Comparison of ENCODE assay signal across 27 mouse cellular contexts in genomic region chr11:25313308-25313707, GRCm38 (mm10).
DNase-seq lines count a peak whose midpoint lies in the region; ATAC-seq and TF ChIP-seq lines count a peak whose summit lies in the region.
"Had no signal": no experiment of that assay in that cellular context is flagged by ENCODE, and none has a peak within 500 bp of the region (broad histone marks: within the 10 kb centered on the region; RNA-seq: fewer than 3 reads in every experiment).

No protein-coding gene starts in this region.

- H3K4me2 ChIP-seq in hindbrain, postnatal 0 days (ENCODE audit: low read depth, low read length) = no peak overlapping the region
- no peak overlapping the region for H3K4me2 ChIP-seq in hindbrain, embryonic 14.5 days (replicated peaks)
- H3K4me2 ChIP-seq in neural tube, embryonic 12.5 days (replicated peaks) = no peak overlapping the region
- no peak overlapping the region for H3K4me2 ChIP-seq in neural tube, embryonic 15.5 days
- H3K4me2 ChIP-seq: embryonic facial prominence, embryonic 13.5 days; forebrain, embryonic 15.5 days; hindbrain, embryonic 12.5 days; kidney, embryonic 15.5 days; liver, embryonic 13.5 days had no signal

- no peaks in the 10 kb centered on the region for H3K36me3 ChIP-seq in hindbrain, postnatal 0 days (ENCODE audit: insufficient read depth, low read length)
- no peaks in the 10 kb centered on the region for H3K36me3 ChIP-seq in hindbrain, embryonic 14.5 days (replicated peaks; ENCODE audit: control insufficient read depth, insufficient read depth)
- no peaks in the 10 kb centered on the region for H3K36me3 ChIP-seq in neural tube, embryonic 12.5 days
- no peaks in the 10 kb centered on the region for H3K36me3 ChIP-seq in neural tube, embryonic 15.5 days
- H3K36me3 ChIP-seq: embryonic facial prominence, embryonic 13.5 days; forebrain, embryonic 10.5 days; forebrain, embryonic 15.5 days; heart, embryonic 10.5 days; heart, embryonic 15.5 days; hindbrain, embryonic 12.5 days; kidney, embryonic 15.5 days; limb, embryonic 10.5 days; limb, embryonic 15.5 days; liver, embryonic 13.5 days had no signal

- H3K9me3 ChIP-seq in hindbrain, postnatal 0 days (ENCODE audit: low read length) = no peaks in the 10 kb centered on the region
- no peaks in the 10 kb centered on the region for H3K9me3 ChIP-seq in hindbrain, embryonic 14.5 days (ENCODE audit: control insufficient read depth, low read length)
- H3K9me3 ChIP-seq in neural tube, embryonic 12.5 days = no peaks in the 10 kb centered on the region
- H3K9me3 ChIP-seq in neural tube, embryonic 15.5 days (replicated peaks) = no peaks in the 10 kb centered on the region
- H3K9me3 ChIP-seq: embryonic facial prominence, embryonic 13.5 days; forebrain, embryonic 10.5 days; forebrain, embryonic 15.5 days; heart, embryonic 10.5 days; heart, embryonic 15.5 days; hindbrain, embryonic 12.5 days; kidney, embryonic 15.5 days; limb, embryonic 10.5 days; limb, embryonic 15.5 days; liver, embryonic 13.5 days had no signal

- no peaks in the 10 kb centered on the region for H3K4me1 ChIP-seq in hindbrain, postnatal 0 days (ENCODE audit: insufficient read depth, low read length)
- H3K4me1 ChIP-seq in hindbrain, embryonic 14.5 days (replicated peaks; ENCODE audit: control insufficient read depth, insufficient read depth, low read length) = peaks cover 12% of the 10 kb centered on the region
- H3K4me1 ChIP-seq in neural tube, embryonic 12.5 days = peaks cover 12% of the 10 kb centered on the region
- H3K4me1 ChIP-seq in neural tube, embryonic 15.5 days = peaks cover 13% of the 10 kb centered on the region
- H3K4me1 ChIP-seq: kidney, embryonic 15.5 days; liver, embryonic 13.5 days had no signal

- no peaks in the 10 kb centered on the region for H3K27me3 ChIP-seq in hindbrain, postnatal 0 days (ENCODE audit: insufficient read depth, low read length)
- H3K27me3 ChIP-seq in hindbrain, embryonic 14.5 days (ENCODE audit: control insufficient read depth, insufficient read depth, low read length) = no peaks in the 10 kb centered on the region
- H3K27me3 ChIP-seq in neural tube, embryonic 12.5 days (replicated peaks) = no peaks in the 10 kb centered on the region
- no peaks in the 10 kb centered on the region for H3K27me3 ChIP-seq in neural tube, embryonic 15.5 days (replicated peaks)
- H3K27me3 ChIP-seq: embryonic facial prominence, embryonic 13.5 days; forebrain, embryonic 15.5 days; heart, embryonic 15.5 days; hindbrain, embryonic 12.5 days; kidney, embryonic 15.5 days; limb, embryonic 15.5 days; liver, embryonic 13.5 days had no signal

- WGBS in hindbrain, postnatal 0 days = 21% methylated on average over 4 of the region's 4 CpGs
- WGBS in hindbrain, embryonic 14.5 days = 14% methylated on average over 4 of the region's 4 CpGs
- WGBS in neural tube, embryonic 12.5 days = 24% methylated on average over 4 of the region's 4 CpGs
- WGBS in neural tube, embryonic 15.5 days = 18% methylated on average over 4 of the region's 4 CpGs

- peak; percentile 51 for DNase-seq in hindbrain, postnatal 0 days (ENCODE audit: low spot score)
- no peak for DNase-seq in hindbrain, embryonic 14.5 days (ENCODE audit: low spot score)
- DNase-seq in brain, embryonic 14.5 days (ENCODE audit: low read depth) = peak; percentile 54
- DNase-seq in layer of hippocampus, adult 8-10 months (ENCODE audit: low spot score in 2 of 2) = no peak
- DNase-seq: adrenal gland, postnatal 14 days; B cell, adult 2 months; cerebellum, adult 11-12 months; gastrocnemius, postnatal 25 days; heart, adult 11 months; heart, postnatal 36 days; kidney, adult 18-20 months; kidney, postnatal 25 days; liver, embryonic 13.5 days; lung, adult 2 months; lung, postnatal 10 days had no signal

- TF ChIP-seq POLR2A in brain, embryonic 14.5 days (IDR thresholded peaks at IDR 0.05; ENCODE audit: borderline replicate concordance, extremely low read depth, insufficient read depth, insufficient read length, poor library complexity, severe bottlenecking) = no peak

- TF ChIP-seq CTCF in hindbrain, postnatal 0 days (IDR thresholded peaks at IDR 0.05; ENCODE audit: low read depth) = no peak
- no peak for TF ChIP-seq CTCF in brain, embryonic 14.5 days (IDR thresholded peaks at IDR 0.05; ENCODE audit: borderline replicate concordance, extremely low read depth, insufficient read depth, insufficient read length)

- H3K4me3 ChIP-seq in hindbrain, postnatal 0 days (ENCODE audit: low read length) = no peak overlapping the region
- no peak overlapping the region for H3K4me3 ChIP-seq in hindbrain, embryonic 14.5 days (replicated peaks; ENCODE audit: low read length)
- no peak overlapping the region for H3K4me3 ChIP-seq in neural tube, embryonic 12.5 days
- no peak overlapping the region for H3K4me3 ChIP-seq in neural tube, embryonic 15.5 days (replicated peaks)
- H3K4me3 ChIP-seq: embryonic facial prominence, embryonic 13.5 days; forebrain, embryonic 10.5 days; forebrain, embryonic 15.5 days; heart, embryonic 10.5 days; heart, embryonic 15.5 days; hindbrain, embryonic 12.5 days; kidney, embryonic 15.5 days; limb, embryonic 10.5 days; limb, embryonic 15.5 days; liver, embryonic 13.5 days had no signal

- no peak overlapping the region for H3K9ac ChIP-seq in hindbrain, postnatal 0 days (replicated peaks; ENCODE audit: low read length)
- no peak overlapping the region for H3K9ac ChIP-seq in hindbrain, embryonic 14.5 days
- no peak overlapping the region for H3K9ac ChIP-seq in neural tube, embryonic 12.5 days
- no peak overlapping the region for H3K9ac ChIP-seq in neural tube, embryonic 15.5 days (replicated peaks)
- H3K9ac ChIP-seq: embryonic facial prominence, embryonic 13.5 days; forebrain, embryonic 15.5 days; hindbrain, embryonic 12.5 days; kidney, embryonic 15.5 days; limb, embryonic 15.5 days; liver, embryonic 13.5 days had no signal

- H3K27ac ChIP-seq in hindbrain, postnatal 0 days = no peak overlapping the region
- no peak overlapping the region for H3K27ac ChIP-seq in hindbrain, embryonic 14.5 days
- H3K27ac ChIP-seq in neural tube, embryonic 12.5 days = no peak overlapping the region
- H3K27ac ChIP-seq in neural tube, embryonic 15.5 days (replicated peaks) = no peak overlapping the region
- H3K27ac ChIP-seq: embryonic facial prominence, embryonic 13.5 days; heart, embryonic 10.5 days; heart, embryonic 15.5 days; hindbrain, embryonic 12.5 days; kidney, embryonic 15.5 days; limb, embryonic 10.5 days; limb, embryonic 15.5 days; liver, embryonic 13.5 days; macrophage had no signal

- no peak for ATAC-seq in hindbrain, postnatal 0 days
- ATAC-seq in hindbrain, embryonic 14.5 days (ENCODE audit: low FRiP score) = no peak
- ATAC-seq in neural tube, embryonic 12.5 days (ENCODE audit: low FRiP score, low read depth) = 0 out of 2 replicates have a peak, but pooled peaks have one; percentile 15
- no peak for ATAC-seq in neural tube, embryonic 15.5 days (ENCODE audit: low FRiP score)

Comparison
In these comparisons a context has a peak if more than half of its experiments do, and no peak if none do; other contexts are left out.
1. DNase-seq: peak in hindbrain, postnatal 0 days (single experiment) and brain, embryonic 14.5 days (single experiment); none in hindbrain, embryonic 14.5 days (single experiment) and layer of hippocampus, adult 8-10 months (0 of 2).